Mouse (Mus musculus): ENCODE measurements at regions not wholly inside any gene's neighbourhood (a gene's known extent, or its start where the extent isn't known, plus 50 kb on each side); places are given as distances from the start of the nearest gene placed in this dataset.
"Not testable (repeated sequence)": the region's sequence is repeated elsewhere in the genome, so short reads cannot be mapped to it uniquely, and the experiment has no call there.

- ATAC-seq (ENCODE audit: low TSS enrichment): not testable (repeated sequence)
Measured at GRCm38 (mm10) chr16:3334355-3334754, 256.5 kb upstream of the Olfr161 start.

GRCm38 (mm10) chr16:3343372-3343771 lies 247.5 kb upstream of the Olfr161 start:
- ATAC-seq (ENCODE audit: low TSS enrichment): not testable (repeated sequence)

GRCm38 (mm10) chr16:3344725-3345380 lies 246.0 kb upstream of the Olfr161 start:
- not testable (repeated sequence) for ATAC-seq (ENCODE audit: low TSS enrichment)

- not testable (repeated sequence) for ATAC-seq (ENCODE audit: low TSS enrichment)
Measured at GRCm38 (mm10) chr16:3349382-3349781, 241.5 kb upstream of the Olfr161 start.

GRCm38 (mm10) chr16:3349850-3350547 lies 240.8 kb upstream of the Olfr161 start:
- ATAC-seq (ENCODE audit: low TSS enrichment): not testable (repeated sequence)

- ATAC-seq (ENCODE audit: low TSS enrichment): peak; percentile 81
Measured at GRCm38 (mm10) chr16:3350668-3351507, 240.0 kb upstream of the Olfr161 start.

- not testable (repeated sequence) for ATAC-seq (ENCODE audit: low TSS enrichment)
Measured at GRCm38 (mm10) chr16:3351508-3352046, 239.3 kb upstream of the Olfr161 start.
